In genomic region chr4:123355941-123356340, GRCm38 (mm10) we compare ENCODE assay signal across 29 mouse cellular contexts. TPM values are rescaled to one million over a fixed set of nuclear protein-coding genes. Genes with fewer than 3 reads are reported as not detected.
"Had no signal": no experiment of that assay in that cellular context is flagged by ENCODE, and none has a peak within 500 bp of the region (broad histone marks: within the 10 kb centered on the region; RNA-seq: fewer than 3 reads in every experiment).

No protein-coding gene starts in this region.

- H3K4me1 ChIP-seq: liver, embryonic 13.5 days; liver, embryonic 15.5 days; lung, embryonic 15.5 days; midbrain, embryonic 13.5 days; midbrain, embryonic 15.5 days; neural tube, embryonic 13.5 days; neural tube, embryonic 15.5 days had no signal

- H3K9me3 ChIP-seq: liver, embryonic 13.5 days; liver, embryonic 15.5 days; lung, embryonic 15.5 days; megakaryocyte, embryonic 14.5 days; midbrain, embryonic 13.5 days; midbrain, embryonic 15.5 days; neural tube, embryonic 13.5 days; neural tube, embryonic 15.5 days had no signal

- DNase-seq: liver, embryonic 13.5 days; liver, postnatal 0 days; lung, adult 2 months; retina, postnatal 1 day; right cerebral cortex, adult 18-20 months; right cerebral cortex, postnatal 25 days; right cerebral cortex, postnatal 4 days; spleen, adult 18-20 months; thymus, adult 18-20 months; thymus, postnatal 14 days; thymus, postnatal 36 days had no signal

- H3K27me3 ChIP-seq: liver, embryonic 13.5 days; liver, embryonic 15.5 days; lung, embryonic 15.5 days; megakaryocyte, embryonic 14.5 days; midbrain, embryonic 13.5 days; midbrain, embryonic 15.5 days; neural tube, embryonic 13.5 days; neural tube, embryonic 15.5 days had no signal

- H3K27ac ChIP-seq: liver, embryonic 13.5 days; liver, embryonic 15.5 days; lung, embryonic 15.5 days; macrophage; midbrain, embryonic 13.5 days; midbrain, embryonic 15.5 days; neural tube, embryonic 13.5 days; neural tube, embryonic 15.5 days had no signal

- H3K4me3 ChIP-seq: liver, embryonic 13.5 days; liver, embryonic 15.5 days; lung, embryonic 15.5 days; megakaryocyte, embryonic 14.5 days; midbrain, embryonic 13.5 days; midbrain, embryonic 15.5 days; neural tube, embryonic 13.5 days; neural tube, embryonic 15.5 days had no signal

RNA-seq across cellular contexts. Expression of gene Bmp8a, which starts 12.9 kb away (rescaled TPM):
- total RNA-seq: monocyte, adult 5-6 weeks had no signal
- polyA plus RNA-seq: macrophage; midbrain, embryonic 15.5 days; stomach, embryonic 14.5 days had no signal

RNA-seq across cellular contexts. Expression of gene Oxct2a, which starts 32.5 kb away (rescaled TPM):
- total RNA-seq: megakaryocyte progenitor cell, adult 5-6 weeks; midbrain, postnatal 0 days; monocyte, adult 5-6 weeks had no signal
- polyA plus RNA-seq: liver, embryonic 15.5 days; liver, postnatal 0 days; lung, adult 2 months; lung, embryonic 15.5 days; lung, postnatal 0 days; macrophage; midbrain, embryonic 11.5 days; midbrain, embryonic 13.5 days; neural tube, embryonic 11.5 days; neural tube, embryonic 13.5 days; stomach, embryonic 14.5 days; stomach, embryonic 16.5 days; thymus, postnatal 0 days; urinary bladder, adult 2 months had no signal
